Mouse (Mus musculus) G1E (cell line): ENCODE results near the gene Dctn3.
"Not testable (repeated sequence)": the region's sequence is repeated elsewhere in the genome, so short reads cannot be mapped to it uniquely, and the experiment has no call there.

Experiments used
- GATA1 ChIP-seq: IDR thresholded peaks from 2 replicates; pipeline ENCODE4 v1.6.1; 2012; ENCODE audit warnings: borderline replicate concordance, low read length, inconsistent platforms, mixed read lengths
- POLR2AphosphoS5 ChIP-seq: IDR thresholded peaks from 2 replicates; pipeline ENCODE4 v1.6.1; 2012; ENCODE audit warnings: low read depth, low read length, inconsistent platforms; ENCODE audit not compliant: insufficient replicate concordance

GRCm38 (mm10) chr4:41696452-41696851, 26.5 kb downstream of the Dctn3 start:
- not testable (repeated sequence) for TF ChIP-seq POLR2AphosphoS5, GATA1
